In the genomic region with DNA sequence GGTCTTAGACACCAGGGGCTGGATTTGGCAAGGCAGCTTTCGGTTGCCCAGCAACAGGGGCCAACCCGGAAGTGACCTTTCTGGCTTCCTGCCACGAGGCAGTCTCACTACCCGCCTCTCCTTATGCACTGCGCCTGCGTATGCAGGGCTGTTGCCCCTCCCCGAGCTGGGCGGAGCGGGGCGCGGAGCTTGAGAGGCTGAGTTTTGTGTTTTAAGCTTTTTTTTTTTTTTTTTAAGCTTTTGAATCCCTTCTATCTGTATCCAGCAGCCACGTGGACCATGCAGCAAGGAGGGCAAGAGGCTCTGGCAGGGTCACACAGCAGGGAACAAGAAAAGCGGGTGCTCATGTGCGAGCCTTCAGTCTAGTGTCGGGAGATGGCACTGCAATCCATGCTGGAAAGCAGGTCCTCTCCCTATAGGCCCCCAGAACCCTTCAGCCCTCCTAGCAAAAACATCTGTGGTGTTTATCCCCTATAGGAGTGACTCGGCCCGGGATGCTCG, we compare ENCODE assay signal across 8 mouse cellular contexts. TPM values are rescaled to one million over a fixed set of nuclear protein-coding genes. Genes with fewer than 3 reads are reported as not detected.
A peak's percentile ranks its signal among the peaks of the same experiment; 100 is the strongest.
DNase-seq lines count a peak whose midpoint lies in the region; ATAC-seq lines count a peak whose summit lies in the region.

No protein-coding gene starts in this region.

- H3K4me1 ChIP-seq in embryonic facial prominence, embryonic 10.5 days, result peaks cover 20% of the 10 kb centered on the region
- peaks cover 11% of the 10 kb centered on the region for H3K4me1 ChIP-seq in midbrain, embryonic 11.5 days (ENCODE audit: control insufficient read depth, insufficient read depth, low read length)

- H3K27me3 ChIP-seq in embryonic facial prominence, embryonic 10.5 days (replicated peaks; ENCODE audit: low read depth, poor library complexity, severe bottlenecking), result peaks cover 44% of the 10 kb centered on the region
- H3K27me3 ChIP-seq in midbrain, embryonic 11.5 days (ENCODE audit: control insufficient read depth, insufficient read depth, low read length), result no peaks in the 10 kb centered on the region; the same call in 1 of the 2 replicates

- peak; percentile 96 for DNase-seq in adrenal gland, postnatal 10 days
- peak; percentile 96 for DNase-seq in embryonic facial prominence, embryonic 10.5 days (ENCODE audit: low spot score)
- peak; percentile 99 for DNase-seq in heart, adult 11 months
- DNase-seq in kidney, adult 11 months, result peak; percentile 91
- peak; percentile 95 for DNase-seq in left cerebral cortex, postnatal 4 days
- peak; percentile 100 for DNase-seq in midbrain, embryonic 11.5 days (ENCODE audit: low spot score, missing footprints)
- peak; percentile 95 for DNase-seq in right cerebral cortex, postnatal 4 days

- peak; percentile 94 for ATAC-seq in midbrain, embryonic 11.5 days (ENCODE audit: low FRiP score)
- ATAC-seq in erythroid progenitor cell, adult 5-6 weeks (replicated peaks; ENCODE audit: low FRiP score, poor library complexity, severe bottlenecking), result no peak

- H3K27ac ChIP-seq in embryonic facial prominence, embryonic 10.5 days (replicated peaks), result peak overlapping the region; percentile 89
- H3K27ac ChIP-seq in midbrain, embryonic 11.5 days (ENCODE audit: low read depth, low read length), result peak overlapping the region; percentile 67

- peak overlapping the region; percentile 56 for H3K4me2 ChIP-seq in midbrain, embryonic 11.5 days

- intact Hi-C loops in left cerebral cortex, postnatal 4 days (cut with DNase I), result no loop called here

- H3K9me3 ChIP-seq in embryonic facial prominence, embryonic 10.5 days, result no peaks in the 10 kb centered on the region
- no peaks in the 10 kb centered on the region for H3K9me3 ChIP-seq in midbrain, embryonic 11.5 days (ENCODE audit: control insufficient read depth, low read length)

- no peaks in the 10 kb centered on the region for H3K36me3 ChIP-seq in embryonic facial prominence, embryonic 10.5 days (replicated peaks)
- H3K36me3 ChIP-seq in midbrain, embryonic 11.5 days (ENCODE audit: control insufficient read depth, insufficient read depth, low read length), result no peaks in the 10 kb centered on the region

- peak overlapping the region; percentile 66 for H3K9ac ChIP-seq in midbrain, embryonic 11.5 days (ENCODE audit: low read length)

- H3K4me3 ChIP-seq in embryonic facial prominence, embryonic 10.5 days, result peak overlapping the region; percentile 54
- peak overlapping the region; percentile 35 for H3K4me3 ChIP-seq in midbrain, embryonic 11.5 days (ENCODE audit: low read depth, low read length)

- WGBS in embryonic facial prominence, embryonic 10.5 days, result 1% methylated on average over 18 of the region's 18 CpGs
- under 1% methylated on average over 18 of the region's 18 CpGs for WGBS in midbrain, embryonic 11.5 days

RNA-seq across cellular contexts. Expression of gene Mmel1, which starts 5.1 kb away (rescaled TPM):
- under 1 TPM; 0.24 to 0.45 TPM for total RNA-seq in adrenal gland, postnatal 10 days (2021)
- polyA plus RNA-seq in embryonic facial prominence, embryonic 10.5 days (2016; fragmentation: Nextera tagmentation; extraction: Ambion mirVana), result 0.34 and 0.41 TPM in 2 replicates
- under 1 TPM; 0.28 to 0.54 TPM for total RNA-seq in left cerebral cortex, postnatal 4 days (2021)
- 0.29 and 0.56 TPM in 2 replicates for polyA plus RNA-seq in midbrain, embryonic 11.5 days (2014; fragmentation: Nextera tagmentation; extraction: Ambion mirVana)
- 5.9 and 10.1 TPM in 2 replicates for total RNA-seq in erythroid progenitor cell, adult 5-6 weeks (2015; ENCODE audit: low replicate concordance)
- 6.4 and 14.4 TPM in 2 replicates for total RNA-seq in erythroid progenitor cell, adult 5-6 weeks (2017; ENCODE audit: low replicate concordance)

RNA-seq across cellular contexts. Expression of gene Ttc34, which starts 27.1 kb away (rescaled TPM):
- under 1 TPM; 0.12 to 0.42 TPM for total RNA-seq in adrenal gland, postnatal 10 days (2021)
- 0.25 and 0.45 TPM in 2 replicates for polyA plus RNA-seq in embryonic facial prominence, embryonic 10.5 days (2016; fragmentation: Nextera tagmentation; extraction: Ambion mirVana)
- 1 to 10 TPM; 2.4 to 2.8 TPM for total RNA-seq in left cerebral cortex, postnatal 4 days (2021)
- polyA plus RNA-seq in midbrain, embryonic 11.5 days (2014; fragmentation: Nextera tagmentation; extraction: Ambion mirVana), result 0.25 and 0.31 TPM in 2 replicates
- total RNA-seq in erythroid progenitor cell, adult 5-6 weeks (2015; ENCODE audit: low replicate concordance), result not detected in 2 replicates
- not detected in 2 replicates for total RNA-seq in erythroid progenitor cell, adult 5-6 weeks (2017; ENCODE audit: low replicate concordance)

RNA-seq across cellular contexts. Expression of gene Fam213b, which starts 34.6 kb away (rescaled TPM):
- total RNA-seq in adrenal gland, postnatal 10 days (2021), result 10 to 100 TPM; 37.8 to 44.3 TPM
- polyA plus RNA-seq in embryonic facial prominence, embryonic 10.5 days (2016; fragmentation: Nextera tagmentation; extraction: Ambion mirVana), result 41.2 and 42.3 TPM in 2 replicates
- 10 to 100 TPM; 19.5 to 19.8 TPM for total RNA-seq in left cerebral cortex, postnatal 4 days (2021)
- polyA plus RNA-seq in midbrain, embryonic 11.5 days (2014; fragmentation: Nextera tagmentation; extraction: Ambion mirVana), result 39.6 and 41.8 TPM in 2 replicates
- total RNA-seq in erythroid progenitor cell, adult 5-6 weeks (2015; ENCODE audit: low replicate concordance), result 2.5 and 13.7 TPM in 2 replicates
- total RNA-seq in erythroid progenitor cell, adult 5-6 weeks (2017; ENCODE audit: low replicate concordance), result 6.1 and 13.0 TPM in 2 replicates

Comparison
In these comparisons a context has a peak if more than half of its experiments do, and no peak if none do; other contexts are left out.
1. RNA of gene Mmel1, which starts 5.1 kb away (total RNA-seq): 5.9 to 14.4 TPM in erythroid progenitor cell, adult 5-6 weeks; 0.28 to 0.54 TPM in left cerebral cortex, postnatal 4 days and 0.24 to 0.45 TPM in adrenal gland, postnatal 10 days; every median in the first group is over 4 times any median in the second.
2. Peak in every context shown above with its lines, with median percentiles within 50 percentile points of each other: DNase-seq.